Mouse (Mus musculus): ENCODE data around the gene Hexa. TPM values are rescaled to one million over a fixed set of nuclear protein-coding genes. Genes with fewer than 3 reads are reported as not detected.

Gene Hexa
- 33.4 TPM for polyA plus RNA-seq (2017; shearing (Covaris generic))

GRCm38 (mm10) chr9:59539441-59540137 is at the start of gene Hexa, which contains the start of gene Tmem202:
TSS of gene Hexa (plus strand) at chr9:59539540.
TSS of gene Tmem202 (minus strand) at chr9:59539847.

GRCm38 (mm10) chr9:59577844-59578504 is 38.6 kb downstream of the Hexa start, which contains the start of gene Celf6:
TSS of gene Celf6 (plus strand) at chr9:59577917.

Other genes starting within 250 kb of the Hexa start
- 42.7 TPM for gene Adpgk, start 248.0 kb upstream of the Hexa start, polyA plus RNA-seq (2017; shearing (Covaris generic))
- gene Bbs4, start 186.0 kb upstream of the Hexa start, polyA plus RNA-seq (2017; shearing (Covaris generic)), result 7.6 TPM
- 223 TPM for gene Arih1, start 52.9 kb upstream of the Hexa start, polyA plus RNA-seq (2017; shearing (Covaris generic))
- gene Tmem202, start 307 bp downstream of the Hexa start, polyA plus RNA-seq (2017; shearing (Covaris generic)), result not detected
- gene Celf6, start 38.4 kb downstream of the Hexa start, polyA plus RNA-seq (2017; shearing (Covaris generic)), result not detected
- 41.8 TPM for gene Parp6, start 77.7 kb downstream of the Hexa start, polyA plus RNA-seq (2017; shearing (Covaris generic))
- 649 TPM for gene Pkm, start 116.8 kb downstream of the Hexa start, polyA plus RNA-seq (2017; shearing (Covaris generic))
- gene Gramd2, start 140.6 kb downstream of the Hexa start, polyA plus RNA-seq (2017; shearing (Covaris generic)), result not detected
- 0.86 TPM for gene Senp8, start 211.2 kb downstream of the Hexa start, polyA plus RNA-seq (2017; shearing (Covaris generic))
- 16.9 TPM for gene Myo9a, start 211.4 kb downstream of the Hexa start, polyA plus RNA-seq (2017; shearing (Covaris generic))